Mouse (Mus musculus) yolk sac, embryonic 10.5 days (tissue): ENCODE measurements around the gene Ostm1.

ENCODE experiments used
- DNase-seq: peaks from one replicate; pipeline ENCODE4 v3.0.0-alpha.2; 2017; ENCODE audit warnings: low spot score

The Ostm1 gene

DNA sequence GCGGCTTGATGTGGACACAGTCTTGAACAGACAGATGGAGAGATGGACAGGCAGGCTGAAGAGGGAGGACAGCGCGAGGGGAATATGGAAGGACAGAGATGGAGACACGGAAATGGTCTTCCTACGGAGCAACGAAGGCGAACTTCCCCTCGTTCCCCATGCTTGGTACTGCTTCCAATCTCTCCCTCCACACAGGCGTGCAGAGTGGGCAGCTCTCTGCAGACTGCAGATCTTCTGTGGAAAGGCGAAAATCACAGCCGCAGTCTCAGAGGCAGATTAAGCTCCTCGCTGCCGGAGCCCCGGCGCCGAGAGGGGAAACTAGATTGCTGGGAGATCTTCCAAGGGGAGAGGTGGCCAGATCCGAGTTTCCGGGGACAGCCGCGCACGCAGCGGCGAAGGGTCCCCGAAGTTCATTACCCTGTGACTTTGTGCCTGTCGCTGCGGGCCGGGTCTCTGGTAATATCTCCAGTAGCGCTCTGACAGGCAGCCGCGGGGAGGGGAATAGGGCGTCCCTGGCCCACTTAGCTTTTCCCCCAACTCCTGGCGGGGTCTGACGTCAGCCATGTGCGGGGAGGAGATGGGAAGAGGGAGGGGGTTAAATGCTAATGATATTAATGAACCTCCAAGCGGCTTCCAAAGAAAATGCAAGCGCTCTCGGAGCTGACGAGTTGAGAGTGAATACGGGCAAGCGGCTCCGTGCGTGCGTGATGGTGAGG, at the start of gene Ostm1, which contains the start of gene Nr2e1:
Gene Ostm1, plus strand, starts transcription at position 666 of the 716 bp plus-strand sequence.
Gene Nr2e1, minus strand, starts transcription at position 476 of the 716 bp plus-strand sequence.
- no peak for DNase-seq

- peak; percentile 18 for DNase-seq
Observed at GRCm38 (mm10) chr10:42533836-42534453, 49.7 kb upstream of the Ostm1 start.

- peak; percentile 37 for DNase-seq
Observed at GRCm38 (mm10) chr10:42537571-42538316, 45.9 kb upstream of the Ostm1 start.

DNA sequence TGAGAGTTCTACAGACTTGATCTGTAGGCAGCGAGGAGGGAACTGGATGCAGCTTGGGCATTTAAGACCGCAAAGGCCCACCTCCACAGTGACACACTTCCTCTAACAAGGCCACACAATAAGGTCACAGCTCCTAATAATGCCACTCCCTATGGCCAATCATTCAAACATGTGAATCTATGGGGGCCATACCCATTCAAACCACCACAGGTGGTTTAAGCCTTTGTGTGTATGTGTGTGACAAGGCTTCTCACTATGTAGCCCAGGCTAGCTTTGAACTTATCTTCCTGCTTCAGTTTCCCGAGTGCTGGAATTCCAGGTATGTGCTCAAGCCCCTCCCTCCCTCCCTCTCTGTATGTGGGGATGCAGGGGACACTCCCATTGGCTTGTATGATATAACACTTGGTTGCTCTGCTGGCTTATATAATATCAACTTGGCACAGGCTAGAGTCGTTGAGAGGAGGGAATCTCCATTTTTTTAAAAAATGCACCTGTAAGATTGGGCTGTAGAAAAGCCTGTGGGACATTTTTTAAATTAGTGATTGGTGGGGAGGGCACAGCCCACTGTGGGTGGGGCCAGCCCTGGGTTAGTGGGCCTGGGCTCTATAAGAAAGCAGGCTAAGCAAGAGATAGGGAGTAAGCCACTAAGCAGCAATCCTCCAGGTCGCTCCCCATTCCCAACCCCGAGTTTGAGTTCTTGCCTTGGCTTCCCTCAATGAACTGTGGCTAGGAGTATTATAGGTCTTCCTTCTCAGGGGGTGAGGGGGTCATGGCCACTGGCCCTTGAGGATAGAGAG, 37.7 kb upstream of the Ostm1 start:
- no peak for DNase-seq

DNA sequence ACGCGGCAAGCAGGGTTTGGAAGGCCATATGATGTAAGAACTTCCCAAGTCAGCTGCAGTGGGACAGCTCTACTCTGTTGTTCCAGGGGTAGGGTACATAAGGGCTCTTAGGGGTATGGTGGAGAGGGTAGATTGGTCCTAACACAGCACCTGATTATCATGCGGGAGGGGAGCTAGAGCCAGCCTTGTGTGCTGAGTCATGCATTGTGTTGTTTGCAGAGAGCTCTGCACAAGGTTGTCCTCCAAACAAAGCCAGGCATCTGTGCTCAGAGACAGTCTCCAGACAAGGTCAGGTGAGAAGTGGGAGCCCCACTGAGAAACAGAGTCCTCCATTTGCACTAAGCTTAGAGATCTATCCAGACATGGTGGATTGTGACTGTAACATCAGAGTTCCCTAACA, 37.1 kb upstream of the Ostm1 start:
- DNase-seq = no peak

GRCm38 (mm10) chr10:42559581-42560200, 23.9 kb upstream of the Ostm1 start:
- no peak for DNase-seq

- peak; percentile 80 for DNase-seq
Observed at GRCm38 (mm10) chr10:42562272-42562671, 21.4 kb upstream of the Ostm1 start.

DNA sequence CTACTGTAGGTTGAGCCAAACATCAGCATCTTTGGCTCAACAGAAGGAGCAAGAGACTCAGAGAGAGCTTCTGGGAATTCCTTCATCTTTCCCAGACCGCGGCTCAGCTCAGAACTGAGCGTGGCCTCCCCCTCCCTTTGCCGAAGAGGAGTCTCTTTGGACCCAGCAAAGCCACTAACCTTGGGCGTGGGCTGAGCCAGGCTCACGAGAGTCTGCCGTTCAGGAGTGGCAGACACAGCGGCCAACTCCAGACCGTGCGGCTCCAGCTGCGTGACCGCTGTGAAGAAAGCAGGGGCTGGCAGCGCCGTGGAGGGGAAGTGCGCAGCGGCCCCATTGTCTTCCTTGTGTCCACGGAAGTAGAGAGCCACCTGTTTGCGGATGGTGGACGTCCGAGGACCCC, 11.1 kb upstream of the Ostm1 start:
- no peak for DNase-seq

- DNase-seq = no peak
Observed at GRCm38 (mm10) chr10:42572971-42573370, 10.7 kb upstream of the Ostm1 start.

- DNase-seq = no peak
Observed at GRCm38 (mm10) chr10:42574639-42575038, 9.0 kb upstream of the Ostm1 start.

DNA sequence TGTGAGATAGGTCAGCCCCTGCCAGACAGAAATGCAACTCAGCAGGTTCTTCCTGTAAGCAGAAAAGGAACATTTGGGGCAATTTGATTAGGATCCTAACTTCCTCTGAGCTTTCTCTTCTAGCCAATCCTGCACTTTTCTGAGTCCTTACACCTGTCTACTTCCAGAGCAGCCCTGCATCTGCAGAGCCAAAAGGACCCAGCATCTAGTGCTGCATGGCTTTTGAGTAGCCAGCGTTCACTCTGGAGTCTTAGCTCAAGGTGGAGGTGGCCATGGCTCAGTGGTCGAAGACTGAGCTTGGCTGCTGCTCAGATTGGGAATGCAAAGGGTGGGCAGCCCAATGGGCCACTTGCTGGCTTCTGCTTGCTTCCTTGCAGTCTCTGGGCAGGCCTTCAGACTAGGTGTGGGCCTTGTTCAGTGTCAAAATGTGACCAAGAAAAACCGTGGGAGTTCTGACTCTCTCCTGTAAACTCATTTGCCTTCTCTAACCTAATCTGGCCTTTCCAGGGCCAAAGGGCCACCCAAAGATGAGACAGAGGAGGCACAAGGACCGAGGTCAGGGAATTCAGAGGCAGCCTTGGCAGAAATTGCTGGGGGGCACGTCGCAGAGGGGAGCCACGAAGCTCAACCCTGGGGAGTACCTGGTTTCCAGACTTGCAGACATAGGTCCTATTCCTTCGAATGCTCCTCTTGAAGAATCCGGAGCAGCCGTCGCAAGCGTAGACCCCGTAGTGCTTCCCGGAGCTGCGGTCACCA, 5.9 kb upstream of the Ostm1 start:
- no peak for DNase-seq

- no peak for DNase-seq
Observed at GRCm38 (mm10) chr10:42578281-42578675, 5.3 kb upstream of the Ostm1 start.

GRCm38 (mm10) chr10:42578698-42579474, 4.7 kb upstream of the Ostm1 start:
- DNase-seq = no peak

- DNase-seq = no peak
Observed at GRCm38 (mm10) chr10:42579475-42580130, 4.0 kb upstream of the Ostm1 start.

DNA sequence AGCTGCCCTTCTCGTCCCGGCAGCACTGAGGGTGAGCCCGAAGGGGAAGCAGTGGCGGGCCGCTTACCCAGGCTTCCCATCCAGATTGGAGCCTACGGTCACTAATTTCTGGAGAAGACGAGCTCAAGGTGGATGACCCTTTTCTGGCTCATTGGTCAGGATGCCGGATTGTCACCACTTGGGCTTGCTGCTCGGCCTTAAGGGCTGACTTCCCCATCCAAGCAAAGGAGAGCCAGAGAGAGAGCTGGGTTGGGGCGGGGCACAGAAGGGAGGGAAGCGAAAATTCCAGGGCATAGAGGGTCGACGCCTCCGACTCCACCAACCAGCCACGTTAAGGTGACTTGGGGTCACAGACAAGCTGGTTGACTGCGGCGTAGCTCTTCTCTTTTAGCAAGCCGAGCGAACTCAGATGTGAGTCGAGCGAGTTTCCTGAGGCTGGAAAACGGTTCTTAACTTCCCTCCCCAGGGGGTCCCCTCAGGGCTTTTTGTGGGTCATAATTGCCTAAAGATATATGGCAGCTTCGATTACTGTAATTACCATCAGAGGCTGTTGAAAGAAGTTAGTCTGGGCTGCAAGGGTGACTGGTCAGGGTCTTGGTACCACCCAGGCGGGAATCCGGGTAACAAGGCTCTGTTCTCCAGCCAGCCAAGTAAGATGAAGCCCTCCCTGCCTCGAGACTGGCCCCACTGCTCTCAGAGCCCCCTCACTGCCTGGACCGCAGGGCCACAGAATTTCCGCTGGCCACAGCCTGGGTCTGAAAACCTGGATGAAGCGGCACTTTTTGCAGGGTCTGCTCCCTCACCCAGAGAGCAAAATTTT, 3.3 kb upstream of the Ostm1 start:
- DNase-seq = no peak

- DNase-seq = no peak
Observed at GRCm38 (mm10) chr10:42580951-42581277, 2.7 kb upstream of the Ostm1 start.

DNA sequence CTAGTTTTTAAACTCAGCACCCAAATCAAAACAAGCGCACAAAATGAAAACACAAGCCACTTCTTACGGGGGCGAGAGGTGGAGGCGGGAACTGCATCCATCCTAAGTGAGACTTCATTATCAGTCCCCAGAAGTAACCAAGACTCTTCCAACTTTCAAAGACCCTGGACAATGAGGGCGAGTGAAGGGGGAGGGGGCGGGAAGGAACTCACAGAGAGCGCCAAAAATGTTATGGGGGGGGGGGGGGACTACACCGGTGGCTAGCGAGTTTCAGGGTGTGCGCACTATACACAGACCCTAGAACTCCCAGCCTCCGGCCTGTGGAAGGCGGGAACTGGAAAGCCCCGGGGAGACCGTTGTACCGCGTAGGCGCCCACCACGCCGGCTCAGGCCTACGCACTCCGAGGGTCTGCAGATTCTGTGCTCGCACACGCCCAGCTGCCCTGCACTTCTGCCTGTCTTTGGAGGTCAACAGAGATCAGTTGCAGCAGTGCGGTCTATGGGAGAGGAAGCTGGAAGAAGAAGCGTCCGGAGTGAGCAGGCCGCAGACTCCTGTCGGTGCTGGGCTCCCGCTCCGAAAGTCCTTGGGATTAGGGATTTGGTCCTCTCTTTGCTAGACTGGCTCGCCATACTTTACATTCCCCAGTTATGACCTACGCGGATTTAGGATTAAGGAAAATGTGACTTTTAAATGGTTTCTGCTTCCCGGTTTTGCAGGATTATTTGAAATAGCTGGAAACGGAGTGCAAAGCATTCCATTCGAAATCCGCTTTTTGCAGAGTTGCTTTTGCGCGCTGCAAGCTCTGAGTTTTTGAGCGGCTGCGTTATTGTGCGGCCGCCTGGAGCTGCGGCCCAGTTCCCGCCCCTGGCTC, 1.7 kb upstream of the Ostm1 start:
- DNase-seq = no peak

- DNase-seq = no peak
Observed at GRCm38 (mm10) chr10:42582566-42583110, 984 bp upstream of the Ostm1 start.
